Mouse (Mus musculus) bone marrow macrophage, adult 2 months (primary cell): ENCODE measurements around the gene Cmtm6.

Experiments used
- CTCF ChIP-seq: IDR thresholded peaks from 2 replicates; pipeline ENCODE4 v1.5.1; 2012; ENCODE audit warnings: low read depth, mild to moderate bottlenecking, low read length, moderate library complexity
- POLR2A ChIP-seq: IDR thresholded peaks from 2 replicates; pipeline ENCODE4 v1.6.1; 2012; ENCODE audit warnings: mild to moderate bottlenecking, low read depth, low read length, borderline replicate concordance

- TF ChIP-seq POLR2A, result no peak
- TF ChIP-seq CTCF, result no peak
Measured at GRCm38 (mm10) chr9:114759886-114760285, 29.0 kb downstream of the Cmtm6 start.
